Mouse (Mus musculus): ENCODE measurements at regions not wholly inside any gene's neighbourhood (a gene's known extent, or its start where the extent isn't known, plus 50 kb on each side); places are given as distances from the start of the nearest gene placed in this dataset.

- no peak for TF ChIP-seq CTCF (IDR thresholded peaks at IDR 0.05; ENCODE audit: extremely low read depth, insufficient read length, insufficient replicate concordance, low read depth, low read length)
- no peak for TF ChIP-seq POLR2A (IDR thresholded peaks at IDR 0.05; ENCODE audit: low read depth, low read length)
Measured at GRCm38 (mm10) chr13:113433456-113433855, 140.5 kb downstream of the BC067074 start.
